Mouse (Mus musculus): ENCODE data around the gene Cldn11.

The Cldn11 gene

DNA sequence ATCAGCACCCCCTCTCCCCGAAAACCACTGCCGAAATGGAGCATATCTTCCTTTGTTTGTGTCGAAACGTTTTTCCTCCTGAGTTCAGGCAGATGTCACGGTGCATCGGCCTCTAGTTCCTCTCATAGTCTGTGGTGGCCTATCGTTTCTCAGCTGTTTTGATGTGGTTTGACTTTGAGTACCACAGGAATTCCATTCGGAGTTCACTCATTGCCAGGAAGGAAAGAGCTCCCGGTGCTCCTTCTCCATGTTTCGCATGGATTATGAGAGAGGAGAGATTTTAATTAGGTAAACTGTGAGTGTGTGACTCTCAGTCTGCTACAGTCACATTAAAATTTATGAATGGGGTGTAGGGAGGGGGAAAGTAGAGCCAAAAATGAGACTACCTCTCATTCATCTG is 10.3 kb downstream of the Cldn11 start:
- DNase-seq (ENCODE audit: low spot score in 2 of 2) = no peak

DNA sequence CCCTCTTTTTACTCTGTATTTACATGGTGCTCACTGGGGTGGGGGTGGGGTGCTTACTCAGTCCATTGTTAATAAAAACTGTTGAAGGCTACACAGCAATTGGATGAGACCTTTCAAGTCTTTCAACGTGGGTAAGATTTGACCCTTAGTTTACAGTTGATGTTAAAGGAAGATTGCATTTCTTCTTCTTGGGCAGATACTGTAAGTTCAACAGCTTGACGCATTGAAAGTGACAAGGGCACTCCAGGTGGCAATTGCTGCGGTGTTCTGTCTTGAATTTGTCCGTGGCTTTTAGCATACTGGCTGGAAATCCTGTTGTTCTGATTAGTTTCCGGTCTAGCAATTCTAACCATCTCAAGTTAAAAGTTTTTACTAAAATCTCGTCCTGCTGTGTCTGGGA is 11.6 kb downstream of the Cldn11 start:
- DNase-seq (ENCODE audit: low spot score in 2 of 2) = no peak

DNA sequence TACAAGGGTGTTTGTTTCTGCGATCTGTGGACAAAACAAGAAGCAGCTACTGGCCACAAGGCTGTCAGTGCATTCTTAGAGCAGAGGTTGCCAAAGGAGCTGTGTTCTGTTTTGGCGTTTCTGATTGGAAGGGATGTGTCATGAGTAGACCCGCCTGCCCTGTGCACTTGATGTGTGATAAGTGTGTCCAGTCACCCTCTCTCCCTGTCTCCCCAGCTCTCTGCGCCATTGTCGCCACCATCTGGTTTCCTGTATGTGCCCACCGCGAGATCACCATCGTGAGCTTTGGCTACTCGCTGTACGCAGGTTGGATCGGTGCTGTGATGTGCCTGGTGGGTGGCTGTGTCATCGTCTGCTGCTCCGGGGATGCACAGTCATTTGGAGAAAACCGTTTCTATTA is 13.1 kb downstream of the Cldn11 start:
- no peak for DNase-seq (ENCODE audit: low spot score in 2 of 2)

DNA sequence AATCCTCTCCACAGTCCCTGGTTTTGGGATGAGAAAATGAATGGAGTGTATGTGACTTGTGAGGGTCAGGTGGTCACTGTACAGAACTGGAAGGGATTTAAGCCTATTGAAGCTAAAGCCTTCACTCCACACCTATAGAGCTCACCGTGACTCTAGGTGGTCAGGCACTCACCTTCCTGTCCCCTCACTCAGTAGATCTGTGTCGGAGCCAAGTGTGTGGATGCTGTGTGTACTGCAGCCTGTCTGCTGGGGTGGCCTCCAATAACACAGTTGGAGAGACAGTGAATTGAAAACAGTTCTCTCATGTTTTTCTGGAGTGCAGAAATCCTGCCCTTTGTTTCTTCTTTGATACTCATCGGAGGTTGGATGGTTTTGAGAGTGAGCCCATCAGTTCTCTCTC is 16.1 kb downstream of the Cldn11 start:
- DNase-seq (ENCODE audit: low spot score in 2 of 2) = no peak

DNA sequence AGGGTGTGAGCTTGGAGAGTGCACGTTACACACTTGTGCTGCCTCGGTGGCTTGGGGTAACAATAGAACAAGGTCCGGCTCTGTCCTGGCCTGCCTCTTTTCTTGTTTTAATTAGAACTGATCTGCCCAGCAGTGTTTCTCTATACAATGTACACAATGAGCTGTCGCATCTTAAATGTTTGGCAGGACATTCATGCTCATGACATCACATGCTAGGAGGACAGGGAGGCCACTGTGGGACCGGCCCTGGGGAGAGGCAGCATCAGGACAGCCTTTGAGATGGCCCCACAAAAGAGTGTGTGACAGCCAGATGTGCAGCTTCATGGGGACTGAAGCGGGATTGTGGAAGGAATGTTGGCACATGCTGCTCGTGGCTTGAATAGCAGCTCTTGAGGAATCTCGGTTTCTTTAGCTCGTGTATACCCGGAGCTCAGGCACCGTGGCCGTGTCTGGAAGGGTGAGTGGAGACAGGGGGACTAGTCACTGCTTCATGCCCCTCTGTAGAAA is 16.7 kb downstream of the Cldn11 start:
- peak; percentile 64 to 74 for DNase-seq (ENCODE audit: low spot score in 2 of 2)

DNA sequence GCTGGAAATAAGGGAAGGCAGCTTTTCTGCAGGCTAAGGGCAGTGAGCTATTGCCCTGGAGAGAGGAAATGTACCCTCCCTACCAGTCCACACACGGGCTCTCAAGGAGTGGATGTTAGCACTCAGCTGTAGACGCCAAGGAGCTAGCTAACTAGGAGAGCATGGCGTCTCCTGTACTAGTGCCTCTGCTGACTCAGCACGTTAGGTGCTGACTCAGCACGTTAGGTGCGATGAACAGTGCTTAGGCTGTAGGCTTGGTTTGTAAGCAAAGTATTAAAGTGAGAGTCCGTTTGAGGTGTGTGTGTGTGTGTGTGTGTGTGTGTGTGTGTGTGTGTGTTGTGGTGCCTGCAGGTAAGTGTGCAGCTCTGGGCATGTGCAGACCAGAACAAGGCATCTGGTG is 40.6 kb downstream of the Cldn11 start:
- DNase-seq (ENCODE audit: low spot score in 2 of 2) = no peak

DNA sequence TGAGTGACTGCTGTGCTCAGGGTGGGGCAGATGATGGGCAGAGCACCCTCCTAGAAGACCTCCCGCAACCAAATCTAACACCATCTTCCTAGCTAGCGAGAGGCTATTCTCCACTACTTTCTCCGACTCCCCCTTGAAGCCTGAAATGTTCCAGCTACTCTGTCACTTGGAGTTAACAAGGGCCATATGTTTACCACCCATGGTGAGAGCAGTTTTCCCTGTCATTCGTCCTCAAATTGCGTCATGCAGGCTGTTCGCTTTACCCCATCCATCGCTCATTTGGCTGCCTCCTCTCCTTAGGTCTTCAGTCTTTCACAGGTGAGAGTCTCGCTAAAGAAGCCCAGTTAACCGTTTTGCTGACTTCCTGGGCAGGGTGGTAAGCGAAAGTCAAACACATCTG is 41.7 kb downstream of the Cldn11 start:
- no peak for DNase-seq (ENCODE audit: low spot score in 2 of 2)

DNA sequence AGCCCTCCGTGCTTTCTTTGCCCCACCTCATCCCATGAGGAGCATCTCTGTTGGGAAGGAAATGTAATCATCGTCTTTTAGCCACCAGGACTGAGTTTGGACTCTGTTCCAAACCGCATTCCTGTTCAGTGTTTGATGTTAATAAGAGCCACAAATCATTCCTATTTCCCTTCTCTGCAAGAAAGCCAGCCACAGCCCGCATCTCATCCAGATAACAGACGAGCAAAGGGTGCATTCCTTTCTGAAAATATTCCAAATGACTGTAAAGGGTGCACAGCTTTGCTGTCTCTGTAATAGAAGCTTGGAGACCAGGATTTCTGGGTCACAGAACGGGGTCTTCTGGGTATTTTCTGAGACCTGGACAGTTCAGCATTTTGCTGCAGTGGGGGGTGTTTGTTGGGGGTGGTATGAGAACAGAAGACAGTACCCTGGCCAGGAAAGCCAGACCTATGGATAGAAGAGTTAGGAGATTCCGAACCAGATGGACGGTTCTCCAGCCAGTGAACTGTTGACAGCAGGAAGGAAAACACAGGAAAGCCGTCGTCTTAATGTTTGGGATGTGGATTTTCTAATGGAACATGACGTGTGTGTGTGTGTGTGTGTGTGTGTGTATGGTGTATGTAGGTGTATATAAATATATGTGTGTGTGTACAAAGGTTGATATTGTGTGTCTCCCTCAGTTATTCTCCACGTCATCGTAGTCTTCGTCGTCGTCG is 49.6 kb downstream of the Cldn11 start:
- no peak for DNase-seq (ENCODE audit: low spot score in 2 of 2)

DNA sequence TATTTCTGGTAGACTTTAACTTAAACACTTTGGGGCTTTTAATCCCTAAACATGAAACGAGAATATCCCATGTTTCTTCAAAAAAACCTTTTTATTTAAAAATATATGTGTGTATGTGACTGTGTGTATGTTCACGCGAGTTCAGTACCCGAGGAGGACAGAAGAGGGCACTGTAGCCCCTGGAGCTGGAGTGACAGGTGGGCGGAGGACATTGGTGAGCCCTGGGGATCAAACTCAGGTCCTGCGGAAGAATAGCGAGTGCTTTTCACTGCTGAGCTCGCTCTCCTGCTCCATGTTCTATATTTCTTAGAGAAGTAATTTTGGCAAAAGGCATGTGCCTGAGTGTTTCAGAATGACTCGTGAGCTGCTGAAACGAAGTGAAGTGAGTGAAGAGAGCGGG is 54.2 kb downstream of the Cldn11 start:
- no peak for DNase-seq (ENCODE audit: low spot score in 2 of 2)

DNA sequence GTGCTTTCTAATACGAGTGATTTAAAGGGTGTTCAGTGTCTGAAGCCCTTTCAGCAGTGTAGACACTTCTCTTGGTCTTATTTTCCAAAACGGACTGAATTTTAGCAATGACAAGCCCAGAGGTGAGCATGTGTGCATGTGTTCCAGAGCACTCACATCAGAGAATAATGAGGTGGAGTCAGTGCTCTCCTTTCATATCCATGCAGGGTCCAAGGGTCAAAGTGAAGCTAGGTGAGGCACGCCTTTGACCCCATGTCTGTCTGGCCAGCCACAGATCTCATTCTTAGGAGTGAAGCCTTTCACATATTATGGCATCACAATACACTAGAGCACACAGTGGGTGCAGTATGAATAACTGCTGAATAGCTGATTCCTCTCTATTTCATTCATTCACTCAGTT is 55.4 kb downstream of the Cldn11 start:
- no peak for DNase-seq (ENCODE audit: low spot score in 2 of 2)

DNA sequence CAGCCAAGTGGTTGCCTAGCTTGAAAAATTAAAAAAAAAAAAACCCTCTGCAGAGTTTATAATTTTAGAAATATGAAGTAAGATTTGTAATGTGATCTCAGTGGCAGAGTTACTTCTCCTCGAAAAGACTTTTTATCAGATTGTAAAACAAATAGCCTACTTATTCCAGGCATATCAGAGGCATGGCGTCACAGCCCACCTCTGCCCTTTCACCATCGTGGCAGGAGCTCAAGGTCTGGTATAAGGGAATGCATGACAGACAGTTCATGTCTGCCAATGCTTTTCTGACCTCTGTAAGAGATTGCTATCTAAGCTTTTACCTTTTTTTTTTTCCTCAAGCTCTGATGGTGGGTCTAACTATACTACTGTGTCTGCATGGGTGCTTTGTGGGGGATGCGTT is 58.3 kb downstream of the Cldn11 start:
- no peak for DNase-seq (ENCODE audit: low spot score in 2 of 2)

DNA sequence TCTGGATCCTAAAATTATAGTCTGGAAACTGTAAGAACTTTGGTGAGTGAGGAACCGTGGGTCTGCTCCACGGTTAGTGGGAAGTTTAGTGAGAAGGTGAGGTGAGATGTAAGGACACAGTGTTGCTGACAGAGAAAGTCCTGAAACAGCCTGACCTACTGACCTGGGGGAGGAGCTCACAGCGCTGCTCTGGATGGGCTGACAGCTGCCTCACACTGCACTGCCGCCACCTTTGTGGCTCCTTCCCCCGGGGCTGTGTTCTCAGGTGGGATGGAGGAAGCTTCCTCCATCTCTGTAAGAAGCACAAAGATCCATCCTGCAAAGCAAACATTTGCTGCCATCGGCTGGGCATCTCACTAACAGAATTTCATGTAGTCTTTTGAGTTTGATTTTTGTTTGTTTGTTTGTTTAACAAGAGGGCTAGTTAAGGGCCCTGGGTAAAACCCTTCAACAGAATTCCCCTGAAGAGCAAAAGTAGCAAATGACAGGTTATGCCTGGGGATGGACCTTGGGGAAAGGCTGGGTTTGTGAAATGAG is 58.8 kb downstream of the Cldn11 start:
- DNase-seq (ENCODE audit: low spot score in 2 of 2) = no peak

DNA sequence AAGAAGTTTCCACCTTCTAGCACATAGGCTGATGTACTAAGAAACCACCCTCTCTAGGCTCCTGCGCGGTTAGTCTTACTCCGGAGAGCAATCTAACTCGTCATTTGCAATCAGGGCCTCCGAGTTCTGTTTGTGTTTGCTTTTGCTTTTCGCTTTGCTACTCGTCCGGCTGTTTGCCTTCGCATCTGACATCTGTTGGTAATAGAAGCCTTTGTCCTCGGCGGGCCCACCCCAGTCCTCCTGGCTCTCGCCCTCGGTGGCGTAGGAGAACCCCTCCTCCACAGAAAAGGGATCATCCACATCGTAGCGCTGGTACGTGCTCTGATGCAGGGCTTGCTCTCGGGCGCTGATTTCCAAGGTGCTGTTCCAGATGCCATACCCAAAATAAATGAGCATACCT is 59.3 kb downstream of the Cldn11 start:
- no peak for DNase-seq (ENCODE audit: low spot score in 2 of 2)

DNA sequence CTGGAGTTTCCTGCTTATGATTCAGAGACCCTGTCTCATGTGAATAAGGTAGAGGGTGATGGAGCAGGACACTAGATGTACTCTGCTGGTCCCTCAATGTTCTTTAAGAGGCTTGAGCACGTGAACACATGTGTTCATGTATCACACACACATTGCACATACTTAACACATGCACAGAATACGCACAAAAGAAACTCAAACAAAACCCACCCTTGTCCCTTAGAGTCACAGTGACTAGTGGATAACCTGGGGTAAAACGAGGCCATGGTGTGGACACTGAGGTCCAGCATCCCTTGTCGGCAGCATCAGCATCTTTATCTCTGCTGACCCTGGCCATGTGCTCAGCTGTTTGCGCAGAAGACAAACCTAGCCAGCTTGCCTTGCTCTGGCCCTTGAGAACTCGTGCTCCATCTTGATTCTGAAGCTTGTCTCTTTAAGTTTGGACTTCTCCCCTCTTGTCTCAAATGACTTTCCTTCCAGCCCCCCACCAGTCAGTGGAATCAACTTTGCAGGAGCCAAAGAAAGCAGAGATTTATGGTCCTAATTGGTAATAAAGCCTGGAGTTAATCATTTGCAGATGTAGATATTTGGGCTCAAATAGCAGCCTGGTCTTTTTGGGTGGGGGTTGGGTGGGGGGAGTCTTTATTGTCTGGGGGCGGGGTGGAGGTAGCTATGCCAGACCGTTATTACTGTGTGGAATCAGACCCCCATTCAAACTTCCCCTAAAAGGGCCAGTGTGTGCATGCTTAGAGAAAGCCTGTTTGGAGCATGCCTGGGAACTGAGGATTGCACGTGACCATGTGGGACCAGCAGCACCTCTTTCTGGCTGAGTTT is 62.7 kb downstream of the Cldn11 start:
- DNase-seq (ENCODE audit: low spot score in 2 of 2) = no peak

DNA sequence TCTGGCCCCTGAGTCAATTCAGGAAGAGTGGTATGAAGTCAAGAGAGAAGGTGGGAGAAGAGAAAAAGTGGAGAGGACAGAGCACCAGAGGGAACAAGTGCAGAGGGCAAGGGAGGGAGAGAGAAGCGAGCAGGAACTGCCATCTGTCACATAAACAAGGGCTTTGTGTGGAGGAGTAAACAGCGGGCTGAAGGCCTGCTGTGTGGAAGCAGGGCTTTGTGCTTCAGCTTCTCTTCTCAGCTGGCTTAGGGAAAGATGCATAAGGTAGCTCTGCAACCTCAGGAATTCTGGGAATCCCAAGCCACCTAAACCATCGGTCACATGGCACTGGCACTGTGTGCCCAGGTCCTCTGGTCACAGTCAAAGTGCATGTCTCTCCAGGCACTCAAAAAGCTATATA is 64.1 kb downstream of the Cldn11 start:
- DNase-seq (ENCODE audit: low spot score in 2 of 2) = no peak

Data from right cerebral cortex, postnatal 10 days (tissue).